Mouse (Mus musculus): Measurements from ENCODE around the gene Rtn2.

Rtn2 gene

GRCm38 (mm10) chr7:19268993-19269681, 13.3 kb upstream of the Rtn2 start:
- no peak for DNase-seq (ENCODE audit: low spot score in 2 of 2)

GRCm38 (mm10) chr7:19269721-19270441, 12.5 kb upstream of the Rtn2 start:
- peak in 1 of 2 experiments; percentile 61 for DNase-seq (ENCODE audit: low spot score in 2 of 2)

- no peak for DNase-seq (ENCODE audit: low spot score in 2 of 2)
These were observed 11.8 kb upstream of the Rtn2 start for GRCm38 (mm10) chr7:19270509-19271237.

GRCm38 (mm10) chr7:19271238-19272172, 10.9 kb upstream of the Rtn2 start, which contains the start of gene Vasp:
Gene Vasp, minus strand, starts transcription at chr7:19271817.
- peak; percentile 85 to 89 for DNase-seq (ENCODE audit: low spot score in 2 of 2)

GRCm38 (mm10) chr7:19272173-19272764, 10.2 kb upstream of the Rtn2 start:
- DNase-seq (ENCODE audit: low spot score in 2 of 2) = peak; percentile 80 to 90

GRCm38 (mm10) chr7:19276253-19276652, 6.2 kb upstream of the Rtn2 start:
- DNase-seq (ENCODE audit: low spot score in 2 of 2) = no peak

GRCm38 (mm10) chr7:19279052-19279451, 3.4 kb upstream of the Rtn2 start:
- peak in 1 of 2 experiments; percentile 67 for DNase-seq (ENCODE audit: low spot score in 2 of 2)

GRCm38 (mm10) chr7:19279581-19280114, 2.8 kb upstream of the Rtn2 start, which contains the start of gene Ppm1n:
Gene Ppm1n, minus strand, starts transcription at chr7:19280064.
- DNase-seq (ENCODE audit: low spot score in 2 of 2) = peak in 1 of 2 experiments; percentile 65

- peak in 1 of 2 experiments; percentile 73 for DNase-seq (ENCODE audit: low spot score in 2 of 2)
These were observed 632 bp upstream of the Rtn2 start for GRCm38 (mm10) chr7:19281680-19282304.

- peak; percentile 61 to 84 for DNase-seq (ENCODE audit: low spot score in 2 of 2)
These were observed 474 bp downstream of the Rtn2 start for GRCm38 (mm10) chr7:19282791-19283405.

- DNase-seq (ENCODE audit: low spot score in 2 of 2) = no peak
These were observed 981 bp downstream of the Rtn2 start for GRCm38 (mm10) chr7:19283406-19283804.

GRCm38 (mm10) chr7:19284763-19285162, 2.3 kb downstream of the Rtn2 start:
- peak; percentile 65 to 88 for DNase-seq (ENCODE audit: low spot score in 2 of 2)

GRCm38 (mm10) chr7:19290969-19291596, 8.7 kb downstream of the Rtn2 start:
- no peak for DNase-seq (ENCODE audit: low spot score in 2 of 2)

GRCm38 (mm10) chr7:19295503-19296185, 13.2 kb downstream of the Rtn2 start:
- peak; percentile 92 to 98 for DNase-seq (ENCODE audit: low spot score in 2 of 2)

GRCm38 (mm10) chr7:19297034-19297433, 14.6 kb downstream of the Rtn2 start:
- DNase-seq (ENCODE audit: low spot score in 2 of 2) = no peak

GRCm38 (mm10) chr7:19297794-19298193, 15.4 kb downstream of the Rtn2 start:
- DNase-seq (ENCODE audit: low spot score in 2 of 2) = no peak

GRCm38 (mm10) chr7:19299194-19299593, 16.8 kb downstream of the Rtn2 start:
- DNase-seq (ENCODE audit: low spot score in 2 of 2) = no peak

Measured in spleen, postnatal 4 days (tissue).